Mouse (Mus musculus) liver, adult 2 months (tissue): ENCODE results near the gene 6430550D23Rik.

Experiments
- CTCF ChIP-seq: fragments of 200-500 bp; IDR thresholded peaks from 2 replicates; pipeline ENCODE4 v1.5.1; 2011; ENCODE audit warnings: low read depth, low read length, control low read depth
- POLR2A ChIP-seq: fragments of 200-500 bp; IDR thresholded peaks from 2 replicates; pipeline ENCODE4 v1.6.1; 2011; ENCODE audit warnings: low read length, control low read depth; ENCODE audit not compliant: insufficient read depth; ENCODE audit errors: extremely low read depth

DNA sequence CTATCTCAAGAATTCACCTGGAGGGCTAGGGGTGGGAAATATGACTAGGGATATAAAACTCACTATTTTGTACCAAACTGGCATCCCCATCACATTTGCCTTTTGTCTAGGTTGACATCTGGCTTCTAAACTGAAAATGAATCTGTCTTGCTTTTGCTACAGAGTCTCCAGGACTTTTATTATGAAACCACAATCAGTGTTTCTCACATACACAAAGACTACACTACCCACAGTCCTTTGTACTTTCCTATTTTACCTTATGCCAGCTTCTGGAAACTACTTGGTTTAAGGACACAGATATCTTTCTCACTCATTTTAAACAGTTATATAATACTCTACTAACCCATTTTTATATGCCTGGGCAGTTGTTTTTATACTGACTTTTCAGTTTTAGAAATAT is 17.7 kb upstream of the 6430550D23Rik start:
- TF ChIP-seq POLR2A (no peak), CTCF (no peak)
